Mouse (Mus musculus) cerebellum, adult 9-11 months (tissue): Measurements from ENCODE around the gene Erc2.
"Not testable (repeated sequence)": the region's sequence is repeated elsewhere in the genome, so short reads cannot be mapped to it uniquely, and the experiment has no call there.

Source experiments
- DNase-seq: peaks from one replicate; pipeline ENCODE4 v3.0.0; 2022

The Erc2 gene

GRCm38 (mm10) chr14:27622176-27622922 lies at the start of gene Erc2:
TSS of gene Erc2 (plus strand) at chr14:27622428.
- peak; percentile 88 for DNase-seq

DNA sequence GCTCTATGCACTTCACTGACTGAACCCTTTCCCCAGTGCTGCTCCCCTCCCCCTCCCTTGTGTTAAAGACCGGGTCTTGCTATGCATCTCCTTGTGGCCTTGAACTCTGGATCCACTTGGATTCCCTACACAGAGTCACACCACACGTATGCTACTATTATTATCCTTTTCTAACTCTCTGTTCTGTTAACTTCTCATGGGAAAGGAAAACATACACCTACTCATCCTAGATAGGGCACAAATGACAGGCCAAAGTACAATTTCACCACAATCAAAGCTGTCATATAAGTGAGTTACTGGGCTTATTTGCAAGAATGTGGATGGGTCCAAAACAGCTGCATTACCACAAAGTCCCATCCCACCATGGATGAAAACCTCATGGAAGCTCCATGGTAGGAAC lies 43.8 kb upstream of the Erc2 start:
- no peak for DNase-seq

DNA sequence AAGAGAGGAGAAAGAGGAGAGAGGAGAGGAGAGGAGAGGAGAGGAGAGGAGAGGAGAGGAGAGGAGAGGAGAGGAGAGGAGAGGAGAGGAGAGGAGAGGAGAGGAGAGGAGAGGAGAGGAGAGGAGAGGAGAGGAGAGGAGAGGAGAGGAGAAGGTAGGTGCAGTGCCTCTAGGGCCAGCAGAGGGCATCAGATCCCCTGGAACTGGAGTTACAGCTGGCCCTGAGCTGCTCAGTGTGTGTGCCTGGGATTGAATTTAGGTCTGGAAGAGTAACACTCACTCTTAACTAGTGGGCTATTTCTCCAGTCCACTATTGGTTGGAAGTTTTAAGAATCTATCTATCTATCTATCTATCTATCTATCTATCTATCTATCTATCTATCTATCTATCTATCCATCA lies 32.6 kb upstream of the Erc2 start:
- not testable (repeated sequence) for DNase-seq

GRCm38 (mm10) chr14:27592163-27592562 lies 30.1 kb upstream of the Erc2 start:
- DNase-seq: no peak

GRCm38 (mm10) chr14:27596265-27596664 lies 26.0 kb upstream of the Erc2 start:
- peak; percentile 54 for DNase-seq

DNA sequence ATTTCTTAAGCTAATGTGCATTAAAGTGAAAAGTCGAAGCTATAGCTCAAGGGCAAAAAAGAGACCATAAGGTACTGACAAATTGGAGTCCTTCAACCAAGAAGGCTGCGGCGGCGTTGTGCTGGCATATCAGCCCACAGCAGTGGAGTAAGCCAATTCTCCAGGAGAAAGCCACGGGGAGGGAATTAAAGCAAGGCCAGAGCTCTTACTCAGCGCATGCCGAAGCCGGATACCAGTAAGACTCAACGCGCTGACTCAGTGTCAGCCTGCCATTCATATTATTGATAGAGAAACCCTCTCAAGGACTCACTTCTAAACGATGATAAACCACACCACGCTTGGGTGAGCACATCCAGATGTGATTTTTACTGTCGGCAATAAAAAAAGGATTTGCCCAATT lies 20.1 kb upstream of the Erc2 start:
- no peak for DNase-seq

DNA sequence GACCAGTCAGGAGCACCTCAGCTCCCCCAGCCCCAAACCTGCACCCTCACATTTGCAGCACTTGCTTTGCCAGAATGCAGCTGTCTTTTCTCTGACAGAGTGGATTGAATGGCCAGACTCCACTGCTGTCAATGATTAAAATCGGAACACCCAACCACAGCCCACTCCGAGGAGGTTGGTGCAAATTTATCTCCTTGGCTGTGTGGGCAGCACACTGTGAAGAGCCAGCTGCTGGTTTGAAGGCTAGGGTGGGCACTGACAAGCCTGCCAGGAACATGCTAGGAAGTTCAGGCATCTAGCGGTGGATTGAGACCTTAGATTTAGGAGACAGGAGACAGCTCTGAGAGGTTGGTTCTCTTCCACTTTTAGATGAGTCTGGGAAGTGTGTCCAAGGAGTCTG lies 14.8 kb upstream of the Erc2 start:
- DNase-seq: no peak

DNA sequence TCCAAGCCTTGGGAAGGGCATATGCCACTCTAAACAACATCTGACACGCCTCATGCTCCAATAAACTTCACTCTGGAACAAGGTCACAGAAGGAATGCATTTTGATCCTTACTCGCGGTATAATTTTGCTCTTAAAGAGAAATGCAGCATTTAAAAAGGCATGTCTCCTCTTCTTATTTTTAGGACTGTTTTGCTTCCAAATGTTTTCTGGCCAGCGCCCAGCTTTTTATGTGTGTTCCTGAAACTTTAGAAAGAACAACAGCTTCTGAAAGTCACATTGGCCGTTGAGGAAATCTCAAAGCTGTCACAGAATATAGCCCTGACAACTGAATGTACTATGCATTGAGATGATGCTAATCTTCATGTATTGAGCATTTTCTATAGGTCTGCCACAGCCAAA lies 8.5 kb upstream of the Erc2 start:
- no peak for DNase-seq

DNA sequence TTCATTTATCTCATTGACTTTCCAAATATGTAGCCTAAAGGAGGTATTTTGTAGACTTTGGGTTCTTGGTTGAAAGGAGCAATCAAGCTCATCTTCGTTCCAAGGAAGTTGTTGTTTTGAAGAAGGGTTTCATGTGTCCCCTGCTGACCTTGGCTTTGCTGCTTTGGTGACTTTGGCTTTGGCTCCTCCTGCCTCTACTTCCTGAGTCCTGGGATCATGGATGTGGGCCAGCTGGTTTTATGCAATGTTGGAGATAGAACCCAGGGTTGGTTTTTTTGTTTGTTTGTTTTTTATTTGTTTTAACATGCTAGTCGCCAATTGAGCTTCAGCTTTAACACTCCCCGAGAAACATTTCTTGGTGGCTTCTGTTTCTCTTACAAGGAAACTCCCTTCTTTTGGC lies 4.9 kb upstream of the Erc2 start:
- no peak for DNase-seq

- peak; percentile 50 for DNase-seq
These were observed 652 bp upstream of the Erc2 start for GRCm38 (mm10) chr14:27621576-27621975.

GRCm38 (mm10) chr14:27622923-27623219 lies 643 bp downstream of the Erc2 start:
- no peak for DNase-seq

DNA sequence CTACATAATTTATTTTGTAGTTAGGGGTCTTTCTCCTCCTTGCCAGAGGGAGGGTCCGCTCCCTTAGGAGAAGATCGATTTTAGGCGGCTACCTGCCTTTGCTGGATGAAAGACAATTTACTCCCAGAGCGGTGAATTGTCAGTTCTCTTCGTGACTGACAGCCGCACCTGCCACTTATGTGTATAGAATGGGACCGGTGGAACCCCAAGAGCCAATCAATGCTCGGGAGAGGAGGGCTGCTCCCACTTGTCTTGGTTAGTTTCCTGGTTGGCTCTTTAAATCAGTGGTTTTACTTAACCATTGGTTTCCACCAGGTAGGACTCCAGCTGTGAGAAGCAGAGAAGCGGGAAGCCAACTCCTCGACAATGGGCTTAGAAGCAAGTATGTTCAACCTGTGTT lies 1.1 kb downstream of the Erc2 start:
- peak; percentile 88 for DNase-seq

DNA sequence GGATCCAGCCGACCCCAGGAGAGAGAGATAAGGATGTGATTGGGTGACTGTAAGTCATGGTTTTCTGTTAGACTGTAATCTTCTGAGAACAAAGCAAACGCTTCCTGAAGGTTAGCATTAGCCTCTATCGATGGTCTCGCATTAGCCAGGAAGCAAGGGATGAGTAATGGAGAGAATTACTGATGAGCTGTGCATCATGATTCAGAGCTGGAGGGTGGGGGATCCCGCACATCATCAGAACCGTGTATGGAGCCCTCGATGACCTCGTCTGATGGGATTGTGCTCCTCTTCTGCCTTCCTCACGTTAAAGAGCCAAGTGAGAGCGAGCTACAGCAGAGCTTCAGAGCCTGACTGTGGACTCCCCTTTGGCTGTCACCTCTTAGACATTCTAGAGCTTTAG lies 6.5 kb downstream of the Erc2 start:
- DNase-seq: no peak

DNA sequence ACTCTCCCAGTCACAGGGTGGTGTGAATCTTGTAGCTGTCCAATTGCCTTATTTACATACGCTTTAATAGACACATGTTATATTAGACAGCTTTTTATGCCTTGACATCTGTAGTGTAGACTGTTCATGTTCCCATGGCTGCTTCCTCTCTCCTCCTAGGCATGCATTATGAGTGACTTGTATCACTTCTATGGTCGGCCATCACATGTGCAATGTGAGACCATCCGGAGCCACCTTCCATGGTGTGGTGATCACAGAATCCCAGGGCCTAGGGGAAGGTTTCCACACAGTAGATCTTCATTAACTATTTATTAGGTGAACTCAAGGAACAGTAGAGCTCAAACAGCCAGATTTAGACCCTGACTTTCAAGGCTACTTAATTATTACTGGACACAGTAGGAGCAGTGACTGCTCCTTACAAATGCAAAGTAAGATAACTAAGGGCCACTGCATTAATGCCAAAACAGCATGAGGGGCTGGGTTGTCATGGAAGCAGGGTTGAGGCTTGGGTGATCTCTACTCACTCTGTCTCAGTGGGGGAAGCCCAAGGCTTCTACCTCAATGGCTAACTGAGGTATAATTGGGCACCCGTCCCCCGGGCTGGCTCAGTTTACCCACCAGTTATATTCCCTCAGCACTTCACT lies 7.3 kb downstream of the Erc2 start:
- no peak for DNase-seq

GRCm38 (mm10) chr14:27630973-27631640 lies 8.9 kb downstream of the Erc2 start:
- no peak for DNase-seq

- DNase-seq: no peak
These were observed 12.5 kb downstream of the Erc2 start for GRCm38 (mm10) chr14:27634761-27635160.

GRCm38 (mm10) chr14:27636556-27636955 lies 14.3 kb downstream of the Erc2 start:
- DNase-seq: no peak

DNA sequence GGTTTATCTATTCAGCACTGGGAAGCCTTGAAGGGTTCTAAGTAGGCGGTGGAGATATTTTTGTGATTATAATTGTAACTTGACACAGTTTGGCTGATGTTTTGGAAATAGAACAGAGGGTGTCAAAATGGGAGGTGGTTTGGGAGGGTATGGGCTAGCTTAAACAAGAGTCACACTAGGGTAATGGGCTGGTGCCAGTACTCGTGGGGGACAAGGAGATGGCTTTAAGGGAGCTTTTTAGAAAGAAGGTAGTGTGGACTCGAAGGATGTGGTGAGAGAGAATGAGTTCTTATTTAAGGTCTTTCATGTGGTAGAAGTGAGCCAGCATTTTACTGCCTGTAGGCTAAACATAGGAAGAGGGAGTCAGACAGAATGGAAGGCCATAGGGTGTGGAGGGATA lies 19.2 kb downstream of the Erc2 start:
- no peak for DNase-seq

DNA sequence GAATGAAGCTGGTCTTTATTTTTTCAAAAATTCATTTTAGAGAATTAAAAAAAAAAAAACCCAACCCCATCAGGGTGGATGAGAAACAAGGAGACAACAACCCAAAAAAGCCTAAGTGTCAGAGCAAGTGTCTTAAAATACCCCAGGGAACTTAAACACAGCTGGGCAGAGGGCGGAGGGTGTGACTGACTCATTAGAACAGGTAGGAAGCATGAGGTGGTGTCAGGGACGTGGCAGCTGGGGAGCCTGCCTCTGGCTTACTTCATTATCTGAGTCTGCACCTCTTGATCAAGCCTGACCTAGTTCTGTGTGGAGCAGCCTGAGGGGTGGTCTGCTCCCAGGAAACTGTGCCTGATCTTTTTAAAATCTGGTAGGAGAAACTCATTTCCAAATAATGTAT lies 20.8 kb downstream of the Erc2 start:
- DNase-seq: no peak

DNA sequence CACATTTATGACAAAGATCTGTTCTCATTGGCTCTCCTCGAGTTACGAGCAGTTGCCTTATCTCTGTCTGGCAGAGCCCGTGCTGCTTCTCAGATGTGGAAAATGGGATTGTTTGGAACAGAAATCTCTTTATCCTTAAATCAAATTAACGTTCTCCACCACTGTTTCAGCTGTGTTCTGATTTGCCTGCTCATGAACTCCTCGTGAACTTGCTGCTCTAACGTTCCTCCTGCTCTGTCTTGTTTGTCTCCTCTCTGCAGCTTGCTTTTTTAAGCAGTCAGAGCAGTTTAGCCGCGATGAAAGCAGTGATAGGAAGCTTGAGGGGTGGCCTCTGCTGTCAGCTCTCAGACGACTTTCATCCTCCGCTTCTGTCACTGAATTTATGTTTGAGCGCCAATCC lies 32.4 kb downstream of the Erc2 start:
- DNase-seq: no peak

GRCm38 (mm10) chr14:27658616-27659015 lies 36.4 kb downstream of the Erc2 start:
- DNase-seq: no peak

GRCm38 (mm10) chr14:27661466-27661865 lies 39.2 kb downstream of the Erc2 start:
- DNase-seq: no peak

GRCm38 (mm10) chr14:27662251-27662650 lies 40.0 kb downstream of the Erc2 start:
- no peak for DNase-seq
